Mouse (Mus musculus): ENCODE measurements around the gene Bmper. TPM values are rescaled to one million over a fixed set of nuclear protein-coding genes. Genes with fewer than 3 reads are reported as not detected.

The Bmper gene
- polyA plus RNA-seq, 1 experiment from 2014 or later, result 13.7 TPM

DNA sequence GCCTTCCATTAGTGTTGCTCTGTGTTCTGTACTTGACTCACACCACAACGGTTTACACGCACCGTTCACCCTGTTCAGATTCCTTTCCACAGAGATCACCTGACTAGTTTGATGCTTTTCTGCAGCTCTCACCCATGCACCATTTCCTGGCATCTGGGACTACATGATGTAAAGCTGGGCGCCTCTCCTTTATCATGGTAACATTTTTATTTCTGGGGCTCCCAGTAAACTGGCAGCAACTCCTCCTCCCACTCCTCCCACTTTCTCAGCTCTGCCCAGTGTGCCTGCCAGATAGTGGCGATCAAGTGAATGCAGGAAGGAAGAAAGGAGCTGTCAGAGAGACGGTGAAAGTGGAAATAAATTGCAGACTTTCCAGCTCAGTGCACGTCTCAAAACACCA lies 45.7 kb downstream of the Bmper start:
- Histone ChIP-seq H3K4me2 (no peak overlapping the region), H3K27ac (peak overlapping the region; percentile 55), H3K4me1 (peaks cover 15% of the 10 kb centered on the region), H3K9me3 (replicated peaks) (no peaks in the 10 kb centered on the region), H3K36me3 (ENCODE audit: poor library complexity, severe bottlenecking) (no peaks in the 10 kb centered on the region), H3K27me3 (no peaks in the 10 kb centered on the region), H3K4me3 (no peak overlapping the region), H3K9ac (no peak overlapping the region)
- 33% methylated on average over 7 of the region's 7 CpGs for WGBS
- ATAC-seq, result peak; percentile 93

DNA sequence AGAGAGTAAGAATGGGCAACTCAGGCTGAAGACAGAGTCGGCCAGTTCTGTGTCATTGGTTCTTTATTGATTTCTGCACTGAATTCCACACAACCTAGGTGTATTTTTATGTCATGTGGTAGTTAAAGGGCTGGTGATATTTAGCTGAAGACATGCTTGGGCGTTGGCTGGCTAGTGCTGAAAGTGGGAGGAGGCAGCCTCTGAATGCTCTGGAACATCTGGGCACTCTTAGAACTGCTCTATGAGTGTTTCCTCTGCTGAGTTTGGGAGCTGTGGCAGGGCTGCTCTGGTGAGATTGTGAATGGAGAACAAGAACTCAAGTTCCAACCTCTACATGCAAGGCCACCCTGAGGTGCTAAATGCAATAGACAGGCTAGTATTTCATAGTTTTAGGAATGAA lies 46.2 kb downstream of the Bmper start:
- Histone ChIP-seq H3K4me2 (no peak overlapping the region), H3K36me3 (ENCODE audit: poor library complexity, severe bottlenecking) (no peaks in the 10 kb centered on the region), H3K4me1 (peaks cover 15% of the 10 kb centered on the region), H3K27me3 (no peaks in the 10 kb centered on the region), H3K9me3 (replicated peaks) (no peaks in the 10 kb centered on the region), H3K9ac (no peak overlapping the region), H3K27ac (0 out of 2 replicates have a peak overlapping the region, but pooled peaks have one; percentile 27), H3K4me3 (no peak overlapping the region)
- 0 out of 2 replicates have a peak, but pooled peaks have one; percentile 6 for ATAC-seq
- 64% methylated on average over 2 of the region's 2 CpGs for WGBS

DNA sequence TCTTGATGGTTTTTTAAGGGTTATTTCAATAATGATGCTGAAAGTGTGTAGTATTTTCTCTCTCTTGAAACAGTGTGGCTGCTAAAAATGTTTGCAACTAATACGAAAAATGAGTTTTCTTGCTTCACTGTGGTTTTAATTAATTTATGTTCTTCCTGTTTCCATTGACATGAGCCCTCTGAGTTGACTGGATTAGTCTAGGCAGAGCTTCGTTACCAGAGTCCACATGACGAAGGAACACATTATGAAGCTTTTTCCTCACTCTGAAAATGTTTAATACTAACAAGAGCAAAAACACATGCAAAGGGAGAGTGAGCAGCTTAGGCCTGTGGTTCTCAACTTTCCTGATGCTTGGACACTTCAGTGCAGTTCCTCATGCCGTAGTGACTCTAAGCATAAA lies 53.4 kb downstream of the Bmper start:
- H3K9me3 ChIP-seq (replicated peaks), result no peaks in the 10 kb centered on the region
- H3K9ac ChIP-seq, result no peak overlapping the region
- H3K4me2 ChIP-seq, result no peak overlapping the region
- ATAC-seq, result no peak
- no peaks in the 10 kb centered on the region for H3K27me3 ChIP-seq
- no peaks in the 10 kb centered on the region for H3K4me1 ChIP-seq
- no peaks in the 10 kb centered on the region for H3K36me3 ChIP-seq (ENCODE audit: poor library complexity, severe bottlenecking)
- H3K27ac ChIP-seq, result no peak overlapping the region
- H3K4me3 ChIP-seq, result no peak overlapping the region
- 80% methylated on average over 4 of the region's 4 CpGs for WGBS

DNA sequence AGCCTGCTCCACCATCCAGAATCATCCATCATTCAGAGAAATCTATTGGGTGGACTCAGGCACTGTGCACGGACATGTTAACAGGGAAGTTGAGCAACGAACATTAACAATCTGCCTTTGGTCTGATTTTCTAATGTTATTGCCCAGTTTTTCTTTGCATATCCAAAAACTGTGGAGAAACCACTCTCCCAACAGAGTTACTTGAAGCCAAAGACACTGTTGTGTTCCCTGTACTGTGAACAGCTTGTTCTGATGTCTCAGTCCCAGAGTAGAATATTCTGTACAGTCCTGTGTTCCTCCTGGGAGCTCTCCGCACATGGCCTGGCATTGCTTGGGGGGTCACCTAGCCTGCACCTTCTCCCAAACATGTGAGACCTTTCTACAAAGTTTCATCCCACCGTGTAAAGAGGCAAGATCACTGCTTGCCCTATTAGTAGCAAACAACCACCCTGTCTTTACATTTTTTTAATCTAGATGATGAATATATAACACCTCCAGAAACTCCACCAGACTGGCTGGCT lies 62.1 kb downstream of the Bmper start:
- Histone ChIP-seq H3K9me3 (replicated peaks) (no peaks in the 10 kb centered on the region), H3K4me3 (no peak overlapping the region), H3K27ac (no peak overlapping the region), H3K9ac (no peak overlapping the region), H3K4me1 (no peaks in the 10 kb centered on the region), H3K27me3 (no peaks in the 10 kb centered on the region), H3K36me3 (ENCODE audit: poor library complexity, severe bottlenecking) (no peaks in the 10 kb centered on the region), H3K4me2 (no peak overlapping the region)
- ATAC-seq, result no peak
- 90% methylated on average over 4 of the region's 4 CpGs for WGBS

DNA sequence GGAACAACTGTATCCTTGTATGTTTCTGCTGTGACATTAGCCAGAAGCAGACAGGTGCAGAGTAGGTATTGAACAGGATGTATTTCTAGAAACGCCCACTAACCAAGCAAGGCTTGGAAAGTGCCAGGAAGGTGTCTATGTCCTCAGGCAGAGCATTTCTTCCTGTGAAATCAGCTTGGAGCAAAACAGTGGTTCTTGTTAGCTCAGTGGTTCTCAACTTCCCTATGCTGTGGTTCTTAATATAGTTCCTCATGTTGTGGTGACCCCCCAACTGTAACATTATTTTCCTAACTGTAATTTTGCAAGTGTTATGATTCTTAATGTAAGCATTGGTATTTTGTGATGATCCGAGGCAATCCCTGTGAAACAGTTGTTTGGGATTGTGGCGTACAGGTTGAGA lies 70.7 kb downstream of the Bmper start:
- no peak for ATAC-seq
- 93% methylated on average over 3 of the region's 3 CpGs for whole genome bisulfite sequencing

DNA sequence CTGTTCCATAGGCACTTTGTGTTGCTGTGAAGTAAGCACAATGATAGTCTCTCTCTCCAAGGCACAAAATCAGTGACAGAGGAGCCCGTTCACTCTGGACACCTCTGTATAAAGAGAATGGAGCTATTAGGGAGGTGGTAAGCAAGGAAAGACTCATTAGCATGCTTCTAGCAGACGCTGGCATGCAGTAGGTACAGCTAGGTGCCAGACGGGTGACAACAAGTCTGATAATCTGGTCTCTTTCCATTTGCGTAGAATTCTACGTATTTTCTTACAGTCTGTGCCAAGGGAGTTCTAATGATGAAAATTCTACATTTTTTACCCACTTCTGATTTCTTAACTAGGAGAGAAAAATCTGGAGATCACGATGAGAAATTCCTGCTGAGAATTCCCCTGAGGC lies 72.7 kb downstream of the Bmper start:
- Histone ChIP-seq H3K4me3 (no peak overlapping the region), H3K36me3 (ENCODE audit: poor library complexity, severe bottlenecking) (0 out of 2 replicates have a peak, but pooled peaks cover 4% of the 10 kb centered on the region), H3K27ac (no peak overlapping the region; the same call in 1 of the 2 replicates), H3K4me1 (peaks cover 7% of the 10 kb centered on the region; the same call in 1 of the 2 replicates), H3K27me3 (no peaks in the 10 kb centered on the region), H3K9ac (no peak overlapping the region), H3K9me3 (replicated peaks) (no peaks in the 10 kb centered on the region), H3K4me2 (no peak overlapping the region)
- 71% methylated on average over 6 of the region's 6 CpGs for WGBS
- peak; percentile 62; the same call in 1 of the 2 replicates for ATAC-seq

More for the DNA sequence above, 70.7 kb downstream of the Bmper start:
- H3K4me1 ChIP-seq, result peaks cover 7% of the 10 kb centered on the region; the same call in 1 of the 2 replicates
- H3K36me3 ChIP-seq (ENCODE audit: poor library complexity, severe bottlenecking), result 0 out of 2 replicates have a peak, but pooled peaks cover 4% of the 10 kb centered on the region
- no peaks in the 10 kb centered on the region for H3K9me3 ChIP-seq (replicated peaks)
- H3K4me3 ChIP-seq, result no peak overlapping the region
- no peak overlapping the region for H3K27ac ChIP-seq
- no peaks in the 10 kb centered on the region for H3K27me3 ChIP-seq
- no peak overlapping the region for H3K9ac ChIP-seq
- no peak overlapping the region for H3K4me2 ChIP-seq

DNA sequence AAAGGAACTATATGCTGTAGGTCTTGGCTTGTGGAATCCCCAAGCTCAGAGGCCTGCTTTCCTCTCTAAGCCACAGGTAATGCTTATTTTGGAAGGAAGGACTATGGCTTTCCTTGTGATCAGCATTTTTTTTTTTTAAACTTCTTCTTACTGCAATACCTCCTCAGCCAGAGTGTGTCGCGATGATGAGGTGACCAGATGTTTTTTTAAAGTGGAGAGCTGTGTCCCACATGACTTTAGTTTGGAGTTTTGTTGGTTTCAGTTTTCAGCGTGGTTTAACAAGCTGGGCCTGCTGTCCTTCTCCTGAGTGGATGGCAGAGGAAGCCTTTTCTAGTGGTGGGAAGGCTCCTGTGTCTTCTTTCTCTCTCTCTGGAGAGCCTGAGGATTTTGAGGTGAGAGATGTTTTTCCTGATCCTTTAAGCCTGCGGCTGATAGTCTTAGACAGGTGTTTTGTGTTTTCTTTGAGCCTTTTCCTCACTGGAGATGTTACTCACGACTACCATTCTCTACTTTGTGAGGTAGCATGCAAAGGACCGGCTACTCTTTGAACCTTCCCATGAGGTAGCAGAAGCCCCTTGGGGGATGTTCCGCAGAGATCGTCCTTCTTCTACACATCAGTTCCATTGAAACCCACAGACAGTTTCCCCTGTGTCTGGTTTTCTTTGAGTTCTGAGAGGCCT lies 74.8 kb downstream of the Bmper start:
- Histone ChIP-seq H3K27me3 (no peaks in the 10 kb centered on the region), H3K4me1 (peaks cover 7% of the 10 kb centered on the region; the same call in 1 of the 2 replicates), H3K4me3 (no peak overlapping the region), H3K4me2 (no peak overlapping the region), H3K9ac (no peak overlapping the region), H3K27ac (no peak overlapping the region), H3K36me3 (ENCODE audit: poor library complexity, severe bottlenecking) (0 out of 2 replicates have a peak, but pooled peaks cover 4% of the 10 kb centered on the region), H3K9me3 (replicated peaks) (no peaks in the 10 kb centered on the region)
- no peak for ATAC-seq
- 89% methylated on average over 8 of the region's 8 CpGs for WGBS

DNA sequence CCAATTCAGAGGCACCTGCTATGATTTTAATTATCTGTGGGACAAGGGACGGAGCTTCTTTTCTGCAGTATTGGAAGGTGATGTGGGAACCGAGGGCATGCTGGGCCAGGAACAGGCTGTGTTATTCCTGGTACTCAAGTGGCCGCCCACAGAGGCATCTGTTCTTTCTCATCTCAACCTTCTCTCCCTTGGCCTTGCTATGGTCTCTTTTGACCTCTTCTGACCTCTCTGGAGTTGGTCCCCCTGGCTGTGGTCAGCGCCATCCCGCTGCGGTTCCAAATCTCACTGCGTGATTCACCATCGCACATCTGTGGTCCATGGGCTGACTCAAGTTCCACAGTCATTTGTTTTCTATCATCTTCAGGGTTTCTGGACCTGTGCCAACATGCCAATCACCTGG lies 77.5 kb downstream of the Bmper start:
- Histone ChIP-seq H3K36me3 (ENCODE audit: poor library complexity, severe bottlenecking) (0 out of 2 replicates have a peak, but pooled peaks cover 4% of the 10 kb centered on the region), H3K9me3 (replicated peaks) (no peaks in the 10 kb centered on the region)
- WGBS, result 94% methylated on average over 8 of the region's 8 CpGs

DNA sequence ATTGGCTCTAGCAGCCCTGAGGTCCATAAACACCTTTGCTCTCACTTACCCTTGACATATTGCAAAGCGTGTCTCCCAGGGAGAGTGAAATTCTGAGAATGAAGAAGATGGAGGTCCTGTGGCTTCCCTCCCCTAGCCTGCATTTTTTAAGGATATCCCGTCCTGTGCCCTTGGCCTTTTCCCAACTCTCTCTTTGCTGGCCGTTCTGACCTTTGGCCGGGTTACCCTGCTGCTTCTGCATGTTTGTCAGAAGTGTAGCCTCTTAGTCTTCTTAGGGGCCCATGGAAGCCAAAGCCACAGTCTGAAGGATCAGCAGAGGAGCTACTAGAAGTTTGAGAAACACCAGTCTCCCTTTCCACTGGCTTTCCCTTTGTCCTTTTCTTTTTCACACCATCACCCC lies 82.8 kb downstream of the Bmper start:
- Histone ChIP-seq H3K4me1 (peaks cover 6% of the 10 kb centered on the region; the same call in 1 of the 2 replicates), H3K36me3 (ENCODE audit: poor library complexity, severe bottlenecking) (no peaks in the 10 kb centered on the region), H3K9me3 (replicated peaks) (no peaks in the 10 kb centered on the region), H3K27ac (no peak overlapping the region), H3K9ac (no peak overlapping the region), H3K27me3 (no peaks in the 10 kb centered on the region), H3K4me3 (no peak overlapping the region), H3K4me2 (no peak overlapping the region)
- no peak for ATAC-seq
- WGBS, result 88% methylated on average over 4 of the region's 4 CpGs

More for the DNA sequence above, 77.5 kb downstream of the Bmper start:
- no peak for ATAC-seq
- no peak overlapping the region for H3K9ac ChIP-seq
- H3K27ac ChIP-seq, result no peak overlapping the region
- H3K27me3 ChIP-seq, result no peaks in the 10 kb centered on the region
- H3K4me1 ChIP-seq, result peaks cover 2% of the 10 kb centered on the region; the same call in 1 of the 2 replicates
- H3K4me3 ChIP-seq, result no peak overlapping the region
- H3K4me2 ChIP-seq, result no peak overlapping the region

DNA sequence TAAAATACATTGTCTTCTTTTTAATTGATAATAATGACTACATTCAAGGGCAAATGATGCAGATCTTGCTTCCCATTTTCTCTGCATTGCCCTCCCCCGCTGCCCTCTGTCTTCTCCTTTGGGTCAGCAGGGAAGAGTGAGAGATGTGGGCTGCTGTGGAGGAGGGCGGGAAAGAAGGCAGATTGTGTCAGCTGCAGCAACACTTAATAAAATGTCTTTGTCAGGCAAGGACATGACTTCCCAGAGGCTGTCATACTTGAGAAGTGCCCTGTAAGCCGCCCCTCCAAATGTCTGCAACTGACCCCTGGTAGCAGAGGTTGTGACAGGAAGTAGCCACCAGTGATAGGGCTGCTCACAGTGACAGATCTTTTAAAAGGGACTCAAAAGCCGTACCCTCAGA lies 83.3 kb downstream of the Bmper start:
- Histone ChIP-seq H3K27me3 (no peaks in the 10 kb centered on the region), H3K36me3 (ENCODE audit: poor library complexity, severe bottlenecking) (no peaks in the 10 kb centered on the region), H3K4me1 (peaks cover 11% of the 10 kb centered on the region; the same call in 1 of the 2 replicates), H3K9ac (no peak overlapping the region), H3K27ac (no peak overlapping the region), H3K4me3 (no peak overlapping the region), H3K9me3 (replicated peaks) (no peaks in the 10 kb centered on the region), H3K4me2 (no peak overlapping the region)
- ATAC-seq, result no peak
- 86% methylated on average over 4 of the region's 4 CpGs for WGBS

DNA sequence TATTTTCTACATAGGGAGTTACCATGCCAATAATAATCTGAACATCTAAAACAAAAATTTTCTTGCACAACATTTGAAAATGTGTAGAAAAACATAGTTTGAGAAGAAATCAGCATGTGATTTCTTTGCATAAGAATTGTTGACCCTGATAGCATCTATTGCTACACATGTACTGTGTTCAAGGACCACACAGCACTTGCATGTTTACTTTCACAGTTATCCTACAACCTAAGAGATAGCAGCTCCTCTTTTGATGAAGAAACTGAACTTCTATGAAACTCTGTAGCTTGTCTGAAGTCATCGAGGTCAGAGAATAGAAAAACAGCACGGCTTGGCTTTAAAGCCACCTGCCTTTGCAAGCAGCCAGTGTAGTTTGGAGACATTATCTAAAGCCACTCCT lies 85.0 kb downstream of the Bmper start:
- H3K27me3 ChIP-seq, result no peaks in the 10 kb centered on the region
- H3K9me3 ChIP-seq (replicated peaks), result no peaks in the 10 kb centered on the region
- no peak overlapping the region for H3K4me2 ChIP-seq
- H3K4me3 ChIP-seq, result no peak overlapping the region
- ATAC-seq, result no peak
- H3K4me1 ChIP-seq, result peaks cover 17% of the 10 kb centered on the region
- no peaks in the 10 kb centered on the region for H3K36me3 ChIP-seq (ENCODE audit: poor library complexity, severe bottlenecking)
- WGBS, result 95% methylated on average over 2 of the region's 2 CpGs
- no peak overlapping the region for H3K27ac ChIP-seq
- H3K9ac ChIP-seq, result no peak overlapping the region

DNA sequence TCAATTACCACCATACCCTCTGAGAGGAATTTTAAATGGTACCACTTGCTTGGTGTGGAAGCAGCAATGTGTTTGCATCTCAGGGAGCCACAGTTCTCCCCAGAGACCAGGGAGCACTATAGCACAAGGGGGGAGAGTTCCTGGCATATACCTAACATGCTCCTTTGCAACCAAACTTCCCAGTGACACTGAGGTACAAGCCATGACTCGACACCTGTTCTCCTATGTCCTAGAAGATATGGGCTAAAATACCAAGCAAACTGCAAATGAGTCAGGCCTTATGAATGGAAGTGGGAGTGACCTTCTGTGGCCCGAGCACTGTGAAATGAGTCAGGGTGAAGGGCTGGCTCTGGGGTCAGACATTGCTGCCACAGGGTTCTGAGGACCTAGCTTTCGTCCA lies 88.1 kb downstream of the Bmper start:
- WGBS, result 83% methylated on average over 3 of the region's 3 CpGs
- no peaks in the 10 kb centered on the region for H3K27me3 ChIP-seq

More for the DNA sequence above, 88.1 kb downstream of the Bmper start:
- no peak for ATAC-seq
- Histone ChIP-seq H3K36me3 (ENCODE audit: poor library complexity, severe bottlenecking) (0 out of 2 replicates have a peak, but pooled peaks cover 6% of the 10 kb centered on the region), H3K4me2 (no peak overlapping the region), H3K9ac (no peak overlapping the region), H3K27ac (no peak overlapping the region), H3K4me3 (no peak overlapping the region), H3K9me3 (replicated peaks) (no peaks in the 10 kb centered on the region), H3K4me1 (peaks cover 17% of the 10 kb centered on the region)

All from forebrain, embryonic 13.5 days (tissue).